Mouse (Mus musculus) mouse embryonic stem cell (cell line): Measurements from ENCODE around the gene Myo1f.
"Not testable (repeated sequence)": the region's sequence is repeated elsewhere in the genome, so short reads cannot be mapped to it uniquely, and the experiment has no call there.

Source experiments
- in situ Hi-C, 2 experiments: fragments of 300-500 bp; cut with MboI; formaldehyde crosslinking; loops; 1 replicate in 1 of 2; 3 replicates in 1 of 2; pipeline ENCODE4 v1.14.3; 2019 to 2020; ENCODE audit warnings: low sequenced_read_pairs in 2 of 2, low pct_unique_long_range_greater_than_20kb in 1 of 2, mixed read lengths in 1 of 2; ENCODE audit not compliant: unreplicated experiment in 1 of 2

Myo1f gene

DNA sequence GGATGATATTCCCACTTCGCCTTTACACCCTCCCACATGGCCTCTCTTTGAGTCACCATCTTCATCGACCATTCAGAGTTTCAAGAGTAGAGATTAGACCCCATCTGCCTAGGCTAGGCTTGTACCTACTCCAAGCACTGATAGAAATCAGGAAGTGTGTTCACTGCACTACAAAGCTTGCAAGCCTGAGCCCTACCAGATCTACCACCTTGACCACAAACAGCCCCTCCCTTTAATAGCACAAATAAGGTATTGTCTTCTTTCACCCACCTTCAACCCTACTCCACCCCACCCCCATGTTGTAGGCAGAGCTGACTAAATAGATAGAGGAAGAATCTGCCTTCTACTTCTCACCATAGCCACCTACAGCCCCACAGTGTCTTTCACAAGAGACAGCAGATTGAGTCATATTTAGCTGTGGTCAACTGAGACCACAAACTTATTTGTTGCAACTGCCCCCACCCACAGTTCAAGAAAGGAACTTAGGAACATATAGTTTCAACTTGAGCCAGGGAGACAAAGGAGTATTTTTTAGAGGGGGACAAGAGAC, 8.1 kb downstream of the Myo1f start:
- in situ Hi-C loops = no loop called here

DNA sequence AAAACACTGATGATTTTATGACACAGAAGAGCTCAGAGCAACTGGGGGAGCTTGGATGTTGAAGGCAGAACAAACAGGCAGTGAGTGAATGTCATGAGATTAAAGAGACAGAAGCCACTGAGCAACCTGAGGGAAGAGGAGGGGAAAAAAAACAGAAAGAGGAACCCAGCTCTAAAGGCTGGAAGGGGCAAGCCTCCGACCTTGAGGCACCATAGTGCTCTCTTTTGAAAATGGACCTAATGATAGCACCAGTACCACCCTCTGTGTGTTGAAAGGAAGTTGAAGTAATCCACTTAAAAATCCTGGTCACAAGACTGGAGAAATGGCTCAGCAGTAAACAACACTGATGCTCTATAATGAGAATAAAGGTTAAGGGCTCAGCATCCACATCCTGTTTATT, 9.1 kb downstream of the Myo1f start:
- in situ Hi-C loops = no loop called here

DNA sequence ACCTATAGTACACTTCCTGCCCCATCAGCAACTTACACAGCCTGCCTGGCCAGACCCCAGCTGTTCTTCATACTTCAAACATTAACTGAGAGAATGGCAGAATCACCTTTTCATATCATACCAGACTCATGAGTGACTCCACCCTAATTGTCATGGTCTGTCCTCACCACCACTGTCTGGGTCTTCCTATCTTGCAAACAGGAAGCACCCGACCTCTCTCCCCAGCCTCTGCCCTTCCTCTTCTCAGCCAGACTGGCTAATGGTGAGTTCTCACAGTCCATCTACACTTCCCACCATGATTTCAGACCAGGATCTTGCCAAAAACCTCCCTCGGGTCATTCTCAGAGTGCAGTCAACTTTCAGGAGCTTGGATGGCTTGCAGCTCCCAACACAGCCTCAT, 10.7 kb downstream of the Myo1f start:
- in situ Hi-C loops = no loop called here

GRCm38 (mm10) chr17:33584061-33584460, 28.6 kb downstream of the Myo1f start:
- in situ Hi-C loops = no loop called here

DNA sequence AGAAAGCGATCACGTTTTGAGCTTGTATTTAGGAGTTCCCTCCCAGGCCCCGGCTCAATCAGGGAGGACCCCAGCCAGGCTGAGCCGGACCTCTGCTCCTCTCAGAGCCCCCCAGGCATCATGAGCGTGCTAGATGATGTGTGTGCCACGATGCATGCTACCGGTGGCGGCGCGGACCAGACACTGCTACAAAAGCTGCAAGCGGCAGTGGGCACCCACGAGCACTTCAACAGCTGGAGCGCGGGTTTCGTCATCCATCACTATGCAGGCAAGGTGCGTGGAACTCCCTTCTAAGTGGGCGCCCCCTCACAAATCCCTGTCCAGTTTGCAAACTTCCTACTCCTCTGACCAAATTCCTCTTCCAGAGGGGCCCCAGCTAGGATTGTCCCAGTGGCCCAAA, 30.5 kb downstream of the Myo1f start:
- in situ Hi-C loops = no loop called here

DNA sequence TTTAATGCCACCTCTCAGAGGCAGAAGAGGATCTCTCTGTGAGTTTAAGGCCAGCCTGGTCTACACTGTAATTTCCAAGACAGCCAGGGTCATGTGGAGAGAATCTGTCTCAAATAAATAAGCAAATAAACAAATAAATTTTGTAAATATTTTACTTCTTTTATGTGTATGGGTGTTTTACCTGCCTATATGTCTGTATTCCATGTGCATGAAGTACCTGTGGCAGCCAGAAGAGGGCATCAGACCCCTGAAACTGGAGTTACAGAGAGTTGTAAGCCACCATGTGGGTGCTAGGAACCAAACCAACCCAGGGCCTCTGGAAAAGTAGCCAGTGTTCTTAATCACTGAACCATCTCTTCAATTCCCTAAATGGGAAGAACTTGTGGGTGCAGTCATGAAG, 41.8 kb downstream of the Myo1f start:
- in situ Hi-C loops = loop anchor here in 1 of 2 experiments (10.0 kb wide), 1 partner anchor 208 kb away; no protein-coding TSS in a partner anchor

GRCm38 (mm10) chr17:33598506-33598905, 43.0 kb downstream of the Myo1f start:
- in situ Hi-C loops = loop anchor here in 1 of 2 experiments (10.0 kb wide), 1 partner anchor 206 kb away; no protein-coding TSS in a partner anchor

GRCm38 (mm10) chr17:33599836-33600475, 44.4 kb downstream of the Myo1f start:
- in situ Hi-C loops = loop anchor here in 1 of 2 experiments (10.0 kb wide), 1 partner anchor 205 kb away; no protein-coding TSS in a partner anchor

GRCm38 (mm10) chr17:33600831-33601230, 45.3 kb downstream of the Myo1f start:
- in situ Hi-C loops = no loop called here

- in situ Hi-C loops = no loop called here
Observed at GRCm38 (mm10) chr17:33601947-33602346, 46.4 kb downstream of the Myo1f start.

GRCm38 (mm10) chr17:33607273-33607672, 51.8 kb downstream of the Myo1f start:
- in situ Hi-C loops = no loop called here

- in situ Hi-C loops = no loop called here
Observed at GRCm38 (mm10) chr17:33610548-33610947, 55.0 kb downstream of the Myo1f start.

DNA sequence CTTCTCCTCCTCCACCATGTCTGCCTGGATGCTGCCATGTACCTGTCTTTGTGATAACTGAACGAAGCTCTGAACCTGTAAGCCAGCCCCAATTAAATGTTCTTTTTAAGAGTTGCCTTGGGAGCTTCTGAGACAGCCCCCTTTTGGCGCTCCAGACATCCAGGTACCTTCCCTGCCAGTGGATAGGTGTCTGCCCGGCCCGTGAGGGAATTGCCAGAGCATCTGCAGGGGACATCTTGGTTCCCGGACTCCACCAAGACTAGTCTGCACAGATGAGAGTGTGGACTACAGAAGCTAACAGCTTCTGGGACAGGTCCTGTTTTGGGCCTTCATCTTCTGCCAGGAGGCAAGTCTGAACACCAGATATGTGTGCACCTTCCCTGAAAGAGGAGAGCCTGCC, 58.2 kb downstream of the Myo1f start:
- in situ Hi-C loops = not testable (repeated sequence)

- in situ Hi-C loops = no loop called here
Observed at GRCm38 (mm10) chr17:33627281-33627680, 71.8 kb downstream of the Myo1f start.

DNA sequence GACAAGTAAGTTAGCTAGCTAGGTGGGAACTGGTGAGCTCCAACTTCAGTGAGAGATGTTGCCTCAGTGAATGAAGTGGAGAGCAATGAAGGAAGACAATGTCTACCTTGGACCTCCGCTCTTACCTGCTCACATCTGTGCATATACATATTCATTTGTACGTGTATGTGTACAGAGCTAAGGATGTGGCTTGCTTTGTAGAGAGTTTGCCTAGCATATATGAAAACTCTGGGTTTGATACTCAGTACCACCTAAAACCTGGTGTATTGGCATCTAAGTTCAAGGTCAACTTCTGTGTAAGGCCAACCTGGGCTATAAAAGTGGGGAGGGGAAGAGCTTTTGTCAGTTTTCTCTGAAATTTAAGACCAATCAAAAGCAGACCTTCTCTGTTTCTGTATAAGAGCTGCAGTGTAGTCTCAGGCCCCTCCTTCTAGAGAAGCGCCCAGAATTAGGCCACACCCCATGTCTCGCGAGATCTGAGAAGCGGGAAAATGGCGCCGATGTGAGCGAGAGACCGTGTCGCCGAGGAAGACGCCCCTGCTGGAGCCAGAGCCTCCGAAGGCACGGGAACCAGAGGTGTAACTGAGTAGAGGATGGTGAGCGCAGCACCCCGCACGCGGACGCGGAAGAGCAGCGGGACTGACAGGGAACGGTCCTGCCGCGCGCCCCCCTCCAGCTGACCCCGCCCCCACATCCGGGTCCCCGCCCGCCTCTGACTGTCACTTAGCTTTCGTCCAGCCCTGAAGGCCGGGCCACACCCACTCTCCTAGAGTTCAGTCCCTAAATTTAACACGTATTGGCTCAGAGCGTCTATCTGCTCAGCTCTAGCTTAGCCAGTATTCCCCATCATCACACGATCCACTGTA, 73.3 kb downstream of the Myo1f start, which contains the start of gene Zfp414:
Zfp414 (plus strand) TSS at position 470 of the 866 bp plus-strand sequence.
- in situ Hi-C loops = no loop called here

DNA sequence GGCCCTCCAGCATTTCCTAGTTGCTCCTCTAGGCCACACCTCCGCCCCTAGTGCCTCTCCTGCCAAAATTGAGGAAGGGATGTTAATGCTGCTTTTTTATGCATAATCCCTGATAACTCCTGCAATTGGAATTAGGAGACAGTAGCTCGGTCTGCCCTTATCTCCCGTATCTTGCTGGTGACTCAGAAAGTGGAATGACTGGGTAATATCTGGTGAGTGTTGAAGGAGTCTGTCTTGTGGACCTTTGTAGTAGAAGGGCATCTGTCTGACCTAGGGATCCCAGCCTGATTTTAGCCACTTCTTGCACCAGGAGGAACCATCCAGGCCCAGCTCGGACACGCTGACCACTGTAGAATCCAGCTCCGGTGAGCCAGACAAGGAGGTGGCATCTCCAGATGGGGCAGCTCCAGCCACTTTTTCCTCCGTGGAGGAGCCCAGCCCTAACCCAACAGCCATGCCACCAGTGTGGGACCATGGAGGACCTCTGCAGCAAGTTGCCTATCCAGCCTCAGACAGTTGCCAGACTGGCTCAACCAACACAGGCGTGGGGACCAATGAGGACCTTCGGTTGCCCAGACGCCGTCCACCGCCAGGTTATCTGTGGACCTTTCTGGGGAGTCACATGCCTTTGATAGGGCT, 74.1 kb downstream of the Myo1f start:
- in situ Hi-C loops = no loop called here

DNA sequence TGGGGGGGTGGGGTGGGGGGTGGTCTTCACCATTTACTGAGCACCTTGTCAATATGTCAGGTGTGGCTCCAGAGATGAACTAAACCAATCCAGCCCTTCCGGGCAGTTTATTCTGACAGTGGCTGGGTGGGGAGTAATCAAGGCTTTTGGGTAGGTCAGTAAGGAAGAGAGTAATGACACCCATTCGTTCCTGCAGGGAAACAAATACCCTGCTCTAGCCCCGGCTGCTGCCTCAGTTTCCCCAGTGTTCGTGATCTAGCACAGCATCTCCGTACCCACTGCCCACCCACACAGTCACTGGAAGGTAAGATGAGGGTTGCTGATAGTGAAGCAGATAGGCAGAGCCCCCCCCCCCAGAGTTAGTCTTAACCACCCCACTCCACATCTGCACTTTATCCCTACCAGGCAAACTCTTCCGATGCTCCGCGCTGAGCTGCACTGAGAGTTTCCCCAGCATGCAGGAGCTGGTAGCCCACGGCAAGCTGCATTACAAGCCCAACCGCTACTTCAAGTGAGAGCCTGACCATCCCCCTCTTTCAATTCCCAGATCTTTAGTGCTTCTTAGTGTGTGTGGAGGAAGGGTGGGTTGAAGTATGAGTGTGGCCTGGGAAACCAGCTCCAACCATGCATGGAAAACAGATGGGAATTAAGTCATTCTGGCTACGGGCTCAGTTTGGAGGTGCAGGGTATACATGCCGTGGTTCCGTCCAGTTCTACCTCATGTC, 74.8 kb downstream of the Myo1f start:
- in situ Hi-C loops = no loop called here

- in situ Hi-C loops = no loop called here
Observed at GRCm38 (mm10) chr17:33631236-33631635, 75.7 kb downstream of the Myo1f start.
